Mouse (Mus musculus) MEL (cell line): ENCODE results near the gene St6gal1. TPM values are rescaled to one million over a fixed set of nuclear protein-coding genes. Genes with fewer than 3 reads are reported as not detected.

Source experiments
- DNase-seq: peaks from one replicate; pipeline ENCODE4 v3.0.0; 2011; ENCODE audit warnings: low read depth, low spot score
- H3K27ac ChIP-seq: 2 replicates; pipeline ENCODE4 v1.5.1; 2012; ENCODE audit warnings: low read depth, mild to moderate bottlenecking, control low read depth, low read length, moderate library complexity; ENCODE audit not compliant: control insufficient read depth
- H3K27me3 ChIP-seq, 2 experiments: fragments of 150-350 bp in 1 of 2; sonication (generic) in 1 of 2; 2 replicates each; pipeline ENCODE4 v1.6.1; 2012; ENCODE audit warnings: low read length in 2 of 2, mild to moderate bottlenecking in 2 of 2, improper control_type of control experiment in 1 of 2, moderate library complexity in 1 of 2; ENCODE audit not compliant: insufficient read depth in 2 of 2, control insufficient read depth in 1 of 2
- H3K36me3 ChIP-seq, 2 experiments: 2 replicates each; pipeline ENCODE4 v1.6.1; 2012 to 2014; ENCODE audit warnings: low read length in 2 of 2, improper control_type of control experiment in 1 of 2, inconsistent platforms in 1 of 2, mild to moderate bottlenecking in 1 of 2; ENCODE audit not compliant: insufficient read depth in 2 of 2, control insufficient read depth in 1 of 2
- H3K4me1 ChIP-seq, 2 experiments: fragments of 150-350 bp in 1 of 2; sonication (generic) in 1 of 2; 2 replicates each; pipeline ENCODE4 v1.6.1; 2012; ENCODE audit warnings: low read length in 2 of 2, improper control_type of control experiment in 1 of 2, mild to moderate bottlenecking in 1 of 2; ENCODE audit not compliant: insufficient read depth in 2 of 2, control insufficient read depth in 1 of 2
- H3K4me3 ChIP-seq, 2 experiments: fragments of 150-350 bp in 1 of 2; sonication (generic) in 1 of 2; 2 replicates each; pipeline ENCODE4 v1.5.1; 2012; ENCODE audit warnings: low read depth in 2 of 2, low read length in 2 of 2, mild to moderate bottlenecking in 2 of 2, moderate library complexity in 2 of 2, control low read depth in 1 of 2, improper control_type of control experiment in 1 of 2; ENCODE audit not compliant: control insufficient read depth in 1 of 2, insufficient read depth in 1 of 2
- H3K79me2 ChIP-seq: 2 replicates; pipeline ENCODE4 v1.6.1; 2012; ENCODE audit warnings: mild to moderate bottlenecking, low read length, moderate library complexity; ENCODE audit not compliant: control insufficient read depth, poor library complexity, insufficient read depth
- H3K9ac ChIP-seq: 2 replicates; pipeline ENCODE4 v1.6.1; 2012; ENCODE audit warnings: low read depth, mild to moderate bottlenecking, control low read depth, low read length, moderate library complexity; ENCODE audit not compliant: control insufficient read depth, poor library complexity, severe bottlenecking
- H3K9me3 ChIP-seq: fragments of 150-350 bp; sonication (generic); replicated peaks from 2 replicates; pipeline ENCODE4 v1.6.1; 2012; ENCODE audit warnings: mild to moderate bottlenecking, low read length, improper control_type of control experiment, moderate library complexity; ENCODE audit not compliant: insufficient read depth
- CHD1 ChIP-seq: IDR thresholded peaks from 2 replicates; pipeline ENCODE4 v1.6.1; 2012; ENCODE audit warnings: low read depth, mild to moderate bottlenecking, inconsistent platforms, low read length, improper control_type of control experiment
- CHD2 ChIP-seq: IDR thresholded peaks from 2 replicates; pipeline ENCODE4 v1.6.1; 2011; ENCODE audit warnings: low read length, improper control_type of control experiment
- ELF1 ChIP-seq: IDR thresholded peaks from 2 replicates; pipeline ENCODE4 v1.6.1; 2014; ENCODE audit warnings: low read depth, mild to moderate bottlenecking, inconsistent platforms, low read length, improper control_type of control experiment, moderate library complexity
- ETS1 ChIP-seq: IDR thresholded peaks from 2 replicates; pipeline ENCODE4 v1.6.1; 2012; ENCODE audit warnings: low read depth, mild to moderate bottlenecking, inconsistent platforms, low read length, improper control_type of control experiment, moderate library complexity
- GATA1 ChIP-seq: IDR thresholded peaks from 2 replicates; pipeline ENCODE4 v1.6.1; 2011; ENCODE audit warnings: low read depth, low read length, improper control_type of control experiment
- HCFC1 ChIP-seq: IDR thresholded peaks from 2 replicates; pipeline ENCODE4 v1.6.1; 2012; ENCODE audit warnings: low read depth, mild to moderate bottlenecking, inconsistent platforms, low read length, improper control_type of control experiment, moderate library complexity
- KAT2A ChIP-seq: conservative IDR thresholded peaks from 2 replicates; pipeline ENCODE4 v1.6.1; 2012; ENCODE audit warnings: low read depth, low read length, improper control_type of control experiment, inconsistent platforms
- MAFK ChIP-seq: IDR thresholded peaks from 2 replicates; pipeline ENCODE4 v1.6.1; 2011; ENCODE audit warnings: low read depth, mild to moderate bottlenecking, low read length, improper control_type of control experiment, borderline replicate concordance
- MAX ChIP-seq: IDR thresholded peaks from 2 replicates; pipeline ENCODE4 v1.6.1; 2011; ENCODE audit warnings: low read length, improper control_type of control experiment
- MAZ ChIP-seq: IDR thresholded peaks from 2 replicates; pipeline ENCODE4 v1.6.1; 2012; ENCODE audit warnings: low read depth, mild to moderate bottlenecking, inconsistent platforms, low read length, improper control_type of control experiment
- MYB ChIP-seq: IDR thresholded peaks from 2 replicates; pipeline ENCODE4 v1.6.1; 2011; ENCODE audit warnings: mild to moderate bottlenecking, low read depth, low read length, improper control_type of control experiment
- MYC ChIP-seq: IDR thresholded peaks from 2 replicates; pipeline ENCODE4 v1.6.1; 2011; ENCODE audit warnings: low read depth, mild to moderate bottlenecking, low read length, improper control_type of control experiment, moderate library complexity
- NELFE ChIP-seq: IDR thresholded peaks from 2 replicates; pipeline ENCODE4 v1.6.1; 2011; ENCODE audit warnings: low read depth, low read length, improper control_type of control experiment
- RAD21 ChIP-seq: IDR thresholded peaks from 2 replicates; pipeline ENCODE4 v1.6.1; 2011; ENCODE audit warnings: mild to moderate bottlenecking, low read depth, low read length, improper control_type of control experiment
- RCOR1 ChIP-seq: IDR thresholded peaks from 2 replicates; pipeline ENCODE4 v1.6.1; 2012; ENCODE audit warnings: low read depth, mild to moderate bottlenecking, inconsistent platforms, low read length, improper control_type of control experiment
- TAL1 ChIP-seq: IDR thresholded peaks from 2 replicates; pipeline ENCODE4 v1.6.1; 2012; ENCODE audit warnings: mild to moderate bottlenecking, inconsistent platforms, low read length, moderate library complexity, mixed read lengths
- TCF12 ChIP-seq: IDR thresholded peaks from 2 replicates; pipeline ENCODE4 v1.6.1; 2014; ENCODE audit warnings: low read depth, mild to moderate bottlenecking, inconsistent platforms, low read length, improper control_type of control experiment, moderate library complexity
- UBTF ChIP-seq: IDR thresholded peaks from 2 replicates; pipeline ENCODE4 v1.6.1; 2012; ENCODE audit warnings: low read depth, mild to moderate bottlenecking, inconsistent platforms, low read length, improper control_type of control experiment, moderate library complexity, borderline replicate concordance; ENCODE audit not compliant: insufficient read depth
- ZC3H11A ChIP-seq: IDR thresholded peaks from 2 replicates; pipeline ENCODE4 v1.6.1; 2012; ENCODE audit warnings: low read depth, mild to moderate bottlenecking, inconsistent platforms, low read length, improper control_type of control experiment
- ZMIZ1 ChIP-seq: IDR thresholded peaks from 2 replicates; pipeline ENCODE4 v1.6.1; 2012; ENCODE audit warnings: low read depth, mild to moderate bottlenecking, inconsistent platforms, low read length, improper control_type of control experiment, moderate library complexity
- polyA plus RNA-seq, 2 experiments: library from polyadenylated mRNA; stranded (reverse) in 1 of 2; unstranded in 1 of 2; fragments of >175 nt in 1 of 2; fragments of >200 nt in 1 of 2; gene quantifications; 2 replicates each; pipeline versions ENCODE4 v1.2.1 to v1.2.4; 2012; ENCODE audit warnings: low replicate concordance in 2 of 2, low read depth in 1 of 2; ENCODE audit not compliant: insufficient read length in 2 of 2, insufficient read depth in 1 of 2, missing spikeins in 1 of 2
- total RNA-seq: library from RNA; depleted of rRNA; stranded (reverse); fragments of 300-350 nt; gene quantifications from 2 replicates; pipeline ENCODE4 v1.2.3, GENCODE M21; 2012

The St6gal1 gene
- total and polyA plus RNA-seq, 3 experiments: not detected

DNA sequence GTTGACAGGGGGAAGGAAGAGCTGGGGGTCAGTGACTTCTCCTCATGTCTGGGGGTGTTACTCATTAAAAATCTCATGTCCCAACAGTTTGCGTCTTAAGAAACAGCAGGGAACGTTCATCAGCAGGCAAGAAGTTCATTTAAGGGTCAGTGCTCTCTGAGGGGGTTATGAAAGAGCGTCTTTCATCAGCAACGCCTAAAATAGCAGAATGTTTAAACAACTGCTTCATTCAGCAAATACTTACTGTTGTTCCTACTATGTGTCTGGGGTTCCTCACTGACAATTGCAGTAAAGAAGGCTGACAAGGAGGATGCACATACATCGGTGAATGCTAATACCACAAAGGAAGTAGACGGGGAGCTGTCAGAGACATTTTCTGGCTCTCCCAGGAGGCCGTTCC, 90.2 kb downstream of the St6gal1 start:
- Histone ChIP-seq H3K27ac (no peak overlapping the region), H3K9me3 (no peaks in the 10 kb centered on the region), H3K36me3 (no peaks in the 10 kb centered on the region), H3K4me3 (no peak overlapping the region), H3K4me1 (no peaks in the 10 kb centered on the region), H3K27me3 (0 out of 4 replicates have a peak, but pooled peaks cover 0 to 1% of the 10 kb centered on the region in 2 experiments), H3K79me2 (no peaks in the 10 kb centered on the region), H3K9ac (no peak overlapping the region)
- no peak for DNase-seq
- no peak for TF ChIP-seq ZC3H11A
- TF ChIP-seq KAT2A: no peak
- TF ChIP-seq TCF12: no peak
- TF ChIP-seq HCFC1: no peak
- no peak for TF ChIP-seq MAFK
- TF ChIP-seq TAL1: no peak
- TF ChIP-seq CHD2: no peak
- no peak for TF ChIP-seq MAZ
- no peak for TF ChIP-seq MYC
- TF ChIP-seq UBTF: no peak
- no peak for TF ChIP-seq ZMIZ1
- TF ChIP-seq MYB: no peak
- no peak for TF ChIP-seq GATA1
- TF ChIP-seq NELFE: no peak
- TF ChIP-seq CHD1: no peak
- no peak for TF ChIP-seq ETS1
- TF ChIP-seq ELF1: no peak
- no peak for TF ChIP-seq MAX

DNA sequence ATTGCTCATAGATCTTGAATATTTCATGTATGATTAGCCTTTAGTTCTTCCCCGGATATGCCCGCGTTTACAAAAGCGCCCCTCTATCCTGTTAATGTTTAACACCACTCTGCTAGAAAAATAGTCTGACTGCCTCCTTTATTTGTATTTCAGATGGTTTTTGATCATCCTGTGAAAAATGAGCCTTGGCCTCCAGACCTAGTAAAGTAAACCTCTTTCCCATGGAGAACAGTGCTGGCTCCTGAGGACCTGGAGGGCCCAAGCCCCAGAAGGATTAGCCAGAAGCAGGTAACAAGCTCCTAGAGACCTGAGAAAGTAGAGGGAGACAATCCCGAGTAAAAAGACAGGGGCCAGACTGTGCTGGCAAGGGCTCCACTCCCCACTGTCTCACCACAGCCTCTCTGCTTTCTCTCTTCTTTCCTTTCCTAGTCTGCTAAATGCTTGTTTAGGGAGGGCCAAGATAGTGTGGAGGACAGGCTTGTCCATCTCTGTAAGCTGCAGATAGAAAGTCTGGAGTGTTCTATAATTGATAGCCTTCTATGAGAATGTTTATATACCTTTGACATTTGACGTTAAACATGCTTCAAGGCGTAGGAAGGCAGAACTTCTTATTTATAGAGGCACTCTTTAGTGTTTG, 93.0 kb downstream of the St6gal1 start:
- Histone ChIP-seq H3K4me1 (no peaks in the 10 kb centered on the region), H3K27ac (no peak overlapping the region)
- no peak for DNase-seq

More for the DNA sequence above, 93.0 kb downstream of the St6gal1 start:
- H3K27me3 ChIP-seq: 0 out of 4 replicates have a peak, but pooled peaks cover 0 to 1% of the 10 kb centered on the region in 2 experiments
- H3K36me3 ChIP-seq: no peaks in the 10 kb centered on the region
- no peaks in the 10 kb centered on the region for H3K9me3 ChIP-seq
- no peaks in the 10 kb centered on the region for H3K79me2 ChIP-seq
- no peak overlapping the region for H3K9ac ChIP-seq
- TF ChIP-seq RAD21 (no peak), RCOR1 (no peak), MYC (no peak), CHD2 (no peak)
- no peak overlapping the region for H3K4me3 ChIP-seq
